Mouse (Mus musculus) gastrocnemius, postnatal 4 days (tissue): ENCODE data around the gene Gm9048. TPM values are rescaled to one million over a fixed set of nuclear protein-coding genes. Genes with fewer than 3 reads are reported as not detected.
"Not testable (repeated sequence)": the region's sequence is repeated elsewhere in the genome, so short reads cannot be mapped to it uniquely, and the experiment has no call there.

Source experiments
- DNase-seq, 2 experiments: peaks; one replicate each; pipeline ENCODE4 v3.0.0; 2021 to 2022; ENCODE audit warnings: low spot score in 2 of 2, mixed read lengths in 2 of 2
- long read RNA-seq, 2 experiments: library from polyadenylated mRNA; stranded (forward); transcript quantifications; one replicate each; pipeline ENCODE4 v2.0.0; 2021
- total RNA-seq, 2 experiments: library from RNA; stranded (reverse); gene quantifications; 2 replicates each; pipeline ENCODE4 v1.2.3; 2021

Gene Gm9048
- total RNA-seq = not detected
- long read RNA-seq, experiment 1 = 0 reads
- long read RNA-seq, experiment 2 = 0 reads

- DNase-seq = not testable (repeated sequence)
Measured at GRCm38 (mm10) chr10:118348579-118348978, at the start of gene Gm9048. Gm9048 (minus strand) TSS chr10:118348679.

DNA sequence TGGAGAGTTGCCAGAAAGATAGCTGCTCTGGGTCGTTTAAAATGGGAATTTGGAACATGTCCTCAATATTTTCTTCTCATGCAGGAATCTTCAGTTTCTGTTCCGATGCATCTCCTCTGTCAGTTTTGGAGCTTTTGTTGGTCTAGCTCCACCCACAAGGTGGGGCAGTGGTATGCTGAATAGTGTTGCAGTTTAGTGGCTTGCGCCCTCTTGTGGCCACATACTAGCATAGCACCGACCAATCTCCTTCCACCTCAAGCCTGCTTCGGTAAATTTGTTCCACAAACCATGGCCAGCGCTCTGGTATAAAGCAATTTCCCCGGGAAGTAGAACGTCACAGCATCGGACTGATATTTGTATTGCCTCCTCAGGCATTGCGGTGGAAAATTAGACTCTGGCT is 22.0 kb upstream of the Gm9048 start:
- peak; percentile 61 to 80 for DNase-seq

- DNase-seq = no peak
Measured at GRCm38 (mm10) chr10:118369518-118369917, 21.0 kb upstream of the Gm9048 start.

DNA sequence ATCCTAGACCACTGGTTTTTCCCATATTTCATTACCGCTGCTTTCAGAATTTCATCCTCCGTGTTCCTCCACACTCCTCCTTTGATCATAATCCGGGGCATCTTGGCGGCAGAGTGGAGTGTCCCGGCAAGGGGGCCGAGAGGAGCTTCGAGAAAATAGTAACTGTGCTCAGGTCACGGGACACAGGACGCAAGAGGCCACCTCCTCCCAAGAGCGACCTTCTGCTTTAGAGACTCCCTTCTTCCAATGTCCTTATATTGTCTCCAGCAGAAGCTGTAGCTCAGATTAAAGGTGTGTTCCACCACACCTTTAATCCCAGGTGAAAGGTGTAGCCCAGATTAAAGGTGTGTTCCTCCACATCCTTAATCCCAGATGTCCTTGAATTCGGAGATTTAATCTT is 5.5 kb upstream of the Gm9048 start, which contains the start of gene Gm9049:
TSS of gene Gm9049 (minus strand) at position 101 of the 400 bp plus-strand sequence.
- DNase-seq = not testable (repeated sequence)

DNA sequence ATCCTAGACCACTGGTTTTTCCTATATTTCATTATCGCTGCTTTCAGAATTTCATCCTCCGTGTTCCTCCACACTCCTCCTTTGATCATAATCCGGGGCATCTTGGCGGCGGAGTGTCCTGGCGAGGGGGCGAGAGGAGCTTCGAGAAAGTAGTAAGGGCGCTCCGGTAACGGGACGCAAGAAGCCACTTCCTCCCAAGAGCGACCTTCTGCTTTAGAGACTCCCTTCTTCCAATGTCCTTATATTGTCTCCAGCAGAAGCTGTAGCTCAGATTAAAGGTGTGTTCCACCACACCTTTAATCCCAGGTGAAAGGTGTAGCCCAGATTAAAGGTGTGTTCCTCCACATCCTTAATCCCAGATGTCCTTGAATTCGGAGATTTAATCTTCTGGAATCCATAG is 5.3 kb downstream of the Gm9048 start, which contains the start of gene Gm9046:
TSS of gene Gm9046 (minus strand) at position 101 of the 400 bp plus-strand sequence.
- DNase-seq = not testable (repeated sequence)

GRCm38 (mm10) chr10:118337731-118338130 is 10.7 kb downstream of the Gm9048 start, which contains the start of gene Gm9045:
Gm9045 (minus strand) TSS chr10:118337831.
- DNase-seq = not testable (repeated sequence)

DNA sequence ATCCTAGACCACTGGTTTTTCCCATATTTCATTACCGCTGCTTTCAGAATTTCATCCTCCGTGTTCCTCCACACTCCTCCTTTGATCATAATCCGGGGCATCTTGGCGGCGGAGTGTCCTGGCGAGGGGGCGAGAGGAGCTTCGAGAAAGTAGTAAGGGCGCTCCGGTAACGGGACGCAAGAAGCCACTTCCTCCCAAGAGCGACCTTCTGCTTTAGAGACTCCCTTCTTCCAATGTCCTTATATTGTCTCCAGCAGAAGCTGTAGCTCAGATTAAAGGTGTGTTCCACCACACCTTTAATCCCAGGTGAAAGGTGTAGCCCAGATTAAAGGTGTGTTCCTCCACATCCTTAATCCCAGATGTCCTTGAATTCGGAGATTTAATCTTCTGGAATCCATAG is 16.2 kb downstream of the Gm9048 start, which contains the start of gene Gm9044:
TSS of gene Gm9044 (minus strand) at position 101 of the 400 bp plus-strand sequence.
- DNase-seq = not testable (repeated sequence)

DNA sequence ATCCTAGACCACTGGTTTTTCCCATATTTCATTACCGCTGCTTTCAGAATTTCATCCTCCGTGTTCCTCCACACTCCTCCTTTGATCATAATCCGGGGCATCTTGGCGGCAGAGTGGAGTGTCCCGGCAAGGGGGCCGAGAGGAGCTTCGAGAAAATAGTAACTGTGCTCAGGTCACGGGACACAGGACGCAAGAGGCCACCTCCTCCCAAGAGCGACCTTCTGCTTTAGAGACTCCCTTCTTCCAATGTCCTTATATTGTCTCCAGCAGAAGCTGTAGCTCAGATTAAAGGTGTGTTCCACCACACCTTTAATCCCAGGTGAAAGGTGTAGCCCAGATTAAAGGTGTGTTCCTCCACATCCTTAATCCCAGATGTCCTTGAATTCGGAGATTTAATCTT is 21.6 kb downstream of the Gm9048 start, which contains the start of gene Gm9040:
TSS of gene Gm9040 (minus strand) at position 101 of the 400 bp plus-strand sequence.
- not testable (repeated sequence) for DNase-seq

DNA sequence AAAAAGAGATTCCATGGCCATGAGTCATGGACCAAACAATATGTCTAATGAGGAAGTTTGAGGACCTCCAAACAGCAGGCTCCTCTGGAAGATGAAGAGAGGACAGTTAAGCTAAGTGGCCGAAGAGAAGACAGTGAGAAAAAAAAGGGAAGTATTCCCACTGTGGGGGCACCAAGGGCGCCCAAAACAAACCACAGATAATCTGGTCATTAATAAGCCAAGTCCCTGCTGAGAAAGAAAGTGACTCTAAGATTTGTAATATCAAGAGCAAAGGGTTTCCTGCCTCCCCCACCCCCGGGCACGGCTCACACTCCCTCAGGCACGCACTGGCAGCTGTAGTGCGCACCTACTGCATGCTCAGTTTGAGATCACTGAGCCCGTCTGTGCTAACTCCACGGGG is 29.5 kb downstream of the Gm9048 start:
- no peak for DNase-seq

GRCm38 (mm10) chr10:118302133-118302532 is 46.3 kb downstream of the Gm9048 start:
- DNase-seq = not testable (repeated sequence)

Other genes starting within 250 kb of the Gm9048 start
- gene Mdm1, start 206.9 kb downstream of the Gm9048 start, total RNA-seq = 1 to 10 TPM; 7.6 to 9.6 TPM
- not detected for gene Il22, start 143.7 kb downstream of the Gm9048 start, total RNA-seq
- gene Gm32717, start 107.9 kb downstream of the Gm9048 start, total RNA-seq = under 1 TPM; 0.66 to 0.78 TPM
- gene Gm32802, start 90.0 kb downstream of the Gm9048 start, total RNA-seq = under 1 TPM; 0.66 to 0.78 TPM
- not detected for gene Iltifb, start 53.6 kb downstream of the Gm9048 start, total RNA-seq
- gene Gm9040, start 21.7 kb downstream of the Gm9048 start, total RNA-seq = not detected
- not detected for gene Gm9044, start 16.3 kb downstream of the Gm9048 start, total RNA-seq
- not detected for gene Gm9045, start 10.8 kb downstream of the Gm9048 start, total RNA-seq
- not detected for gene Gm9046, start 5.4 kb downstream of the Gm9048 start, total RNA-seq
- gene Gm9049, start 5.4 kb upstream of the Gm9048 start, total RNA-seq = not detected
- gene Ifng, start 92.4 kb upstream of the Gm9048 start, total RNA-seq = not detected